Mouse (Mus musculus) liver, postnatal 0 days (tissue): ENCODE measurements at regions not wholly inside any gene's neighbourhood (a gene's known extent, or its start where the extent isn't known, plus 50 kb on each side); places are given as distances from the start of the nearest gene placed in this dataset.

Experiments
- ATAC-seq: fragments of 200-750 bp; cut with Nextera tagmentation; 2 replicates; pipeline ENCODE4 v1.8.0; 2017; ENCODE audit warnings: mild to moderate bottlenecking, moderate library complexity
- DNase-seq: peaks from one replicate; pipeline ENCODE4 v3.0.0-alpha.2; 2016
- H3K27ac ChIP-seq: fragments of 300-500 bp; sonication (generic); 2 replicates; pipeline ENCODE4 v1.5.1; 2014; ENCODE audit warnings: antibody characterized with exemption, moderate library complexity, mild to moderate bottlenecking, low read depth
- H3K27me3 ChIP-seq: fragments of 300-500 bp; sonication (generic); 2 replicates; pipeline ENCODE4 v1.6.1; 2014; ENCODE audit warnings: low read length, control low read depth, mixed read lengths; ENCODE audit not compliant: insufficient read depth
- H3K36me3 ChIP-seq: fragments of 300-500 bp; sonication (generic); replicated peaks from 2 replicates; pipeline ENCODE4 v1.6.1; 2014; ENCODE audit warnings: mild to moderate bottlenecking, control low read depth, low read length, moderate library complexity, mixed read lengths; ENCODE audit not compliant: insufficient read depth
- H3K4me1 ChIP-seq: fragments of 300-500 bp; sonication (generic); 2 replicates; pipeline ENCODE4 v1.6.1; 2014; ENCODE audit warnings: antibody characterized with exemption, mild to moderate bottlenecking, control low read depth; ENCODE audit not compliant: insufficient read depth
- H3K4me2 ChIP-seq: fragments of 300-500 bp; sonication (generic); 2 replicates; pipeline ENCODE4 v1.6.1; 2014; ENCODE audit warnings: low read depth, mild to moderate bottlenecking, low read length, moderate library complexity, mixed read lengths
- H3K4me3 ChIP-seq: fragments of 300-500 bp; sonication (generic); 2 replicates; pipeline ENCODE4 v1.5.1; 2014; ENCODE audit warnings: low read depth, low read length
- H3K9ac ChIP-seq: fragments of 300-500 bp; sonication (generic); replicated peaks from 2 replicates; pipeline ENCODE4 v1.6.1; 2014; ENCODE audit warnings: mild to moderate bottlenecking, moderate library complexity
- H3K9me3 ChIP-seq: fragments of 300-500 bp; sonication (generic); 2 replicates; pipeline ENCODE4 v1.6.1; 2016; ENCODE audit warnings: mild to moderate bottlenecking, control low read depth, low read length, mixed read lengths
- CTCF ChIP-seq: sonication (generic); IDR thresholded peaks from 2 replicates; pipeline ENCODE4 v1.5.1; 2016; ENCODE audit warnings: antibody characterized with exemption, low read depth
- EP300 ChIP-seq: IDR thresholded peaks from 2 replicates; pipeline ENCODE4 v1.6.1; 2016; ENCODE audit warnings: antibody characterized with exemption, low read depth, mild to moderate bottlenecking
- WGBS: fragments of 180-500 bp; shearing (Covaris S2); extraction: QIAGEN DNeasy Blood & Tissue Kit; methylation state at CpG from one replicate; pipeline ENCODE4 v1.1.7; 2014; ENCODE audit not compliant: insufficient replicate concordance; 5-methylcytosine and 5-hydroxymethylcytosine counted together

GRCm38 (mm10) chr1:73444216-73444890, 428.6 kb upstream of the Tnp1 start:
- ATAC-seq (no peak), DNase-seq (no peak)
- H3K4me3 ChIP-seq, result no peak overlapping the region
- no peaks in the 10 kb centered on the region for H3K9me3 ChIP-seq
- TF ChIP-seq EP300 (no peak), CTCF (no peak)
- 47% methylated on average over 6 of the region's 6 CpGs for WGBS
- H3K9ac ChIP-seq, result no peak overlapping the region
- H3K27ac ChIP-seq, result no peak overlapping the region
- H3K36me3 ChIP-seq, result no peaks in the 10 kb centered on the region
- no peaks in the 10 kb centered on the region for H3K27me3 ChIP-seq
- H3K4me1 ChIP-seq, result no peaks in the 10 kb centered on the region
- H3K4me2 ChIP-seq, result no peak overlapping the region

GRCm38 (mm10) chr1:73438385-73438784, 422.7 kb upstream of the Tnp1 start:
- Histone ChIP-seq H3K4me1 (no peaks in the 10 kb centered on the region), H3K36me3 (no peaks in the 10 kb centered on the region), H3K27me3 (no peaks in the 10 kb centered on the region), H3K4me2 (no peak overlapping the region), H3K4me3 (no peak overlapping the region), H3K9ac (no peak overlapping the region), H3K9me3 (no peaks in the 10 kb centered on the region), H3K27ac (no peak overlapping the region)
- WGBS, result 59% methylated on average over 8 of the region's 8 CpGs
- DNase-seq, result no peak
- no peak for TF ChIP-seq EP300
- no peak for TF ChIP-seq CTCF
- no peak for ATAC-seq

DNA sequence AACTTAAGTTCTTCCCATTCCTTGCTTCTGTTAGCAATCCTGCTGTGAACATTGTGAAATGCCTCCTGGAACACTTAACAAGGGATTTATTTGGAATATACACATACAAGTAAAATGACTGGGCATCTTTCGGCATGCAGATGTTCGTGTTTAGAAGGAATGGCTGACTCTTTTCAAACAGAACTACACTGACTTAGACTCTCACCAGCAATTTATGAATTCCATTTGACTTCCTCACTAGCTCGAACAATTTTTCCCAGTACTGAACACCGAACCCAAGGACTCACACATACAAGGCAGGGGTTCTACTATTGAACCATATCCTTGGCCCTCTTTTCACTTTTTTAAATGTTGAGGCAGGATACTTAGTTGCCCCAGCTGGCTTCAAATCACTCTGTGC, 412.4 kb upstream of the Tnp1 start:
- no peaks in the 10 kb centered on the region for H3K27me3 ChIP-seq
- H3K4me3 ChIP-seq, result no peak overlapping the region
- no peaks in the 10 kb centered on the region for H3K9me3 ChIP-seq
- no peaks in the 10 kb centered on the region for H3K36me3 ChIP-seq
- H3K4me1 ChIP-seq, result no peaks in the 10 kb centered on the region
- no peak overlapping the region for H3K27ac ChIP-seq
- TF ChIP-seq EP300 (no peak), CTCF (no peak)
- no peak overlapping the region for H3K4me2 ChIP-seq
- WGBS, result 78% methylated on average over 4 of the region's 4 CpGs
- no peak for DNase-seq
- no peak for ATAC-seq
- H3K9ac ChIP-seq, result no peak overlapping the region

DNA sequence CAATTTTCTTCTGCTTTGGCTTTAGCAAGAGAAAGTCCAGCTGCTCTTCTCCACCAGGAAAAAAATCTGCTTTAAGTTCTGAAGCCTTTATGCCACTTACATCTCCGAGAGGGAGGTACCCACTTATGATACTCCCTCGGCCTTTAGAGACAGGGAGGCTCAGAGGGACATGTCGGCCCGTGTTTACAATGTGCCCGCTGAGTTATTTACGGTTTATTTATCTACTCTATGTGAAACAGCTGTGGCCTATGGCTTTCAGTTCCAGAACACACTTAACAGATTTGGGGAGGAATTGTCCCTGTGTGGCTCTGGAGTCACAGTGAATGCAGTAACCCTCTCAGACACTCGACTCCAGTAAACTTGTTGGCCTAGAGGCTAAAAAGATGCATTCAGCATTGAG, 409.3 kb upstream of the Tnp1 start:
- Histone ChIP-seq H3K27ac (no peak overlapping the region), H3K9me3 (no peaks in the 10 kb centered on the region), H3K9ac (no peak overlapping the region), H3K4me1 (no peaks in the 10 kb centered on the region), H3K27me3 (no peaks in the 10 kb centered on the region), H3K4me2 (no peak overlapping the region), H3K36me3 (no peaks in the 10 kb centered on the region), H3K4me3 (no peak overlapping the region)
- no peak for TF ChIP-seq CTCF
- no peak for TF ChIP-seq EP300
- DNase-seq (no peak), ATAC-seq (no peak)
- 57% methylated on average over 7 of the region's 7 CpGs for WGBS

- H3K4me2 ChIP-seq, result no peak overlapping the region
- H3K27ac ChIP-seq, result no peak overlapping the region
- no peaks in the 10 kb centered on the region for H3K27me3 ChIP-seq
- H3K9me3 ChIP-seq, result no peaks in the 10 kb centered on the region
- TF ChIP-seq CTCF (no peak), EP300 (no peak)
- DNase-seq (no peak), ATAC-seq (no peak)
- WGBS, result 72% methylated on average over 2 of the region's 2 CpGs
- no peaks in the 10 kb centered on the region for H3K36me3 ChIP-seq
- H3K9ac ChIP-seq, result no peak overlapping the region
- no peak overlapping the region for H3K4me3 ChIP-seq
- H3K4me1 ChIP-seq, result no peaks in the 10 kb centered on the region
These were observed 402.5 kb upstream of the Tnp1 start for GRCm38 (mm10) chr1:73418196-73418595.

GRCm38 (mm10) chr1:73411452-73411851, 395.7 kb upstream of the Tnp1 start:
- ATAC-seq (no peak), DNase-seq (no peak)
- 88% methylated on average over 2 of the region's 2 CpGs for WGBS
- no peak overlapping the region for H3K4me2 ChIP-seq
- H3K4me3 ChIP-seq, result no peak overlapping the region
- no peak overlapping the region for H3K27ac ChIP-seq
- no peaks in the 10 kb centered on the region for H3K4me1 ChIP-seq
- H3K9ac ChIP-seq, result no peak overlapping the region
- no peaks in the 10 kb centered on the region for H3K9me3 ChIP-seq
- TF ChIP-seq CTCF (no peak), EP300 (no peak)
- no peaks in the 10 kb centered on the region for H3K36me3 ChIP-seq
- H3K27me3 ChIP-seq, result no peaks in the 10 kb centered on the region

GRCm38 (mm10) chr1:73399178-73399577, 383.5 kb upstream of the Tnp1 start:
- no peak for TF ChIP-seq EP300
- TF ChIP-seq CTCF, result no peak
- Histone ChIP-seq H3K27ac (no peak overlapping the region), H3K9me3 (no peaks in the 10 kb centered on the region; the same call in 1 of the 2 replicates), H3K4me2 (no peak overlapping the region), H3K4me3 (no peak overlapping the region), H3K4me1 (no peaks in the 10 kb centered on the region), H3K27me3 (no peaks in the 10 kb centered on the region), H3K9ac (no peak overlapping the region), H3K36me3 (no peaks in the 10 kb centered on the region)
- WGBS, result 62% methylated on average over 3 of the region's 3 CpGs
- ATAC-seq (no peak), DNase-seq (no peak)
